Mouse (Mus musculus) embryonic fibroblast, embryonic 13.5 days (primary cell): Measurements from ENCODE around the gene Ifna11. TPM values are rescaled to one million over a fixed set of nuclear protein-coding genes. Genes with fewer than 3 reads are reported as not detected.
"Not testable (repeated sequence)": the region's sequence is repeated elsewhere in the genome, so short reads cannot be mapped to it uniquely, and the experiment has no call there.

Experiments
- H3K27ac ChIP-seq: 2 replicates; pipeline ENCODE4 v1.5.1; 2012; ENCODE audit warnings: low read length, control low read depth, inconsistent platforms; ENCODE audit not compliant: insufficient read depth
- H3K4me1 ChIP-seq: 2 replicates; pipeline ENCODE4 v1.6.1; 2011; ENCODE audit warnings: low read length; ENCODE audit not compliant: control insufficient read depth, insufficient read depth
- H3K4me3 ChIP-seq: 2 replicates; pipeline ENCODE4 v1.5.1; 2011; ENCODE audit warnings: mild to moderate bottlenecking, control low read depth, low read length; ENCODE audit not compliant: insufficient read depth
- CTCF ChIP-seq: IDR thresholded peaks from 2 replicates; pipeline ENCODE4 v1.5.1; 2011; ENCODE audit warnings: mild to moderate bottlenecking, control low read depth, low read length, moderate library complexity, borderline replicate concordance; ENCODE audit not compliant: insufficient read depth
- POLR2A ChIP-seq: IDR thresholded peaks from 2 replicates; pipeline ENCODE4 v1.6.1; 2011; ENCODE audit warnings: low read depth, mild to moderate bottlenecking, control low read depth, low read length, moderate library complexity
- polyA plus RNA-seq: library from polyadenylated mRNA; stranded (reverse); fragments of >200 nt; gene quantifications from 2 replicates; pipeline ENCODE4 v1.2.4, GENCODE M21; 2011; ENCODE audit warnings: low read depth; ENCODE audit not compliant: missing spikeins, insufficient read length

The Ifna11 gene
- polyA plus RNA-seq, 1 experiment, result not detected

GRCm38 (mm10) chr4:88805761-88806160, 14.0 kb upstream of the Ifna11 start:
- not testable (repeated sequence) for H3K4me1 ChIP-seq, H3K27ac ChIP-seq, H3K4me3 ChIP-seq

DNA sequence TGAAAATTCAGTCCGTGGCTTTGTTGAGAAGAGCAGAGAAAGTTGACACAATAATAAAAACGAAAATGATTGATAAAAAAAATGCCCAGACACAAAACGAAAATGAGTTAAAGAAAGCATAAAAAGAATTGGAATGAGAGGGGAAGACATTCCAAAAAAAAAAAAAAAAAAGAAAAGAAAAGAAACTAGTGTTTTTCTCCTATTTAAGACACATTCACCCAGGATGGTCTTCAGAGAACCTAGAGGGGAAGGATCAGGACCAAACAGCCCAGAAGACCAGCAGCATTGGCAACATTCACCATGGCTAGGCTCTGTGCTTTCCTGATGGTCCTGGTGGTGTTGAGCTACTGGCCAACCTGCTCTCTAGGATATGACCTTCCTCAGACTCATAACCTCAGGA, 3.8 kb upstream of the Ifna11 start, which contains the start of gene Ifna7:
Gene Ifna7, plus strand, starts transcription at position 301 of the 400 bp plus-strand sequence.
- Histone ChIP-seq H3K4me3 (no peak within 1 kb of the TSS), H3K4me1 (no peaks in the 10 kb centered on the region), H3K27ac (no peak within 1 kb of the TSS)
- TF ChIP-seq CTCF (no peak), POLR2A (no peak)

GRCm38 (mm10) chr4:88822995-88823394, 3.2 kb downstream of the Ifna11 start:
- H3K27ac ChIP-seq, result no peak overlapping the region
- H3K4me1 ChIP-seq, result no peaks in the 10 kb centered on the region
- H3K4me3 ChIP-seq, result no peak overlapping the region
- no peak for TF ChIP-seq POLR2A
- no peak for TF ChIP-seq CTCF

GRCm38 (mm10) chr4:88827116-88827515, 7.4 kb downstream of the Ifna11 start, which contains the start of gene Ifna6:
TSS of gene Ifna6 (plus strand) at chr4:88827416.
- H3K4me3 ChIP-seq, H3K27ac ChIP-seq, H3K4me1 ChIP-seq: not testable (repeated sequence)

DNA sequence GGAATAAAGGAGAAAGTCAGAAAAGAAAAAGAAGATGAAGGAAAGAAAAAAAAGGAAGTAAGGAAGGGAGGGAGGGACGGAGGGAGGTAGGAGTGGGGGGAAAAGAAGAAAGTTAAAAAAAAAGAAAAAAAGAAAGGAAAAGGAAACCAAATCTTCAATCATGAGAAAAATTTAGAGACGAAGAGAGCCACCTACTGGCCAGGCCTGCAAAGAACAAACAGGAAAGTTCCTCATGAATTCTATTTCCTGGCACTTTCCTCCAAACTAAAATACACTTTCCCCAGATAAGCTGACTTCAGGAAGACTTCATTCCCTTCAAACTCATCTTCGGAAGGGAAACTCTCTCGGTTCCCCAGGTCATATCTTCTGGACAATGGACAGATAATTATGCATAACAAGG, 10.8 kb downstream of the Ifna11 start:
- H3K4me1 ChIP-seq, result no peaks in the 10 kb centered on the region
- no peak overlapping the region for H3K27ac ChIP-seq
- no peak overlapping the region for H3K4me3 ChIP-seq
- TF ChIP-seq CTCF (no peak), POLR2A (no peak)

GRCm38 (mm10) chr4:88835225-88835624, 15.5 kb downstream of the Ifna11 start, which contains the start of gene Ifna5:
TSS of gene Ifna5 (plus strand) at chr4:88835525.
- H3K27ac ChIP-seq, H3K4me1 ChIP-seq, H3K4me3 ChIP-seq: not testable (repeated sequence)

DNA sequence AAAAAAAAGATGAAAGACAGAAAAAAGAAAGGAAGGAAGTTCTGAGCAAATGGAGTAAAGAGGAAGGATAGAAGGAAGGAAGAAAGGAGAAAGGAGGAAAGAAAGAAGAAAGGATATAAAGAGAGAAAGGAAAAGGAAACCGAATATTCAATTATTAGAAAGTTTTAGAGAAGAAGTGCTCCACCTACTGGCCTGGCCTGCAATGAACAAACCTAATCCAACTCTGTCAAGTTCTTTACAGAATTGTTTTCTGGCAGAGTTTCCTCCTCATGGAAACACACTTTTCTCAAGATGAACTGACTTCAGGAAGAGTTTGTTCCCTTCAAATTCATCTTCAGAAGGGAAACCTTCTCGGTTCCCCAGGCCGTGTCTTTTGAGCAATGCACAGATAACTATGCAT, 19.1 kb downstream of the Ifna11 start:
- TF ChIP-seq CTCF (no peak), POLR2A (no peak)
- Histone ChIP-seq H3K4me3 (no peak overlapping the region), H3K4me1 (no peaks in the 10 kb centered on the region), H3K27ac (no peak overlapping the region)

- Histone ChIP-seq H3K4me1 (no peaks in the 10 kb centered on the region), H3K27ac (no peak overlapping the region), H3K4me3 (no peak overlapping the region)
- no peak for TF ChIP-seq POLR2A
- TF ChIP-seq CTCF, result no peak
These were observed 20.3 kb downstream of the Ifna11 start for GRCm38 (mm10) chr4:88840058-88840457.

DNA sequence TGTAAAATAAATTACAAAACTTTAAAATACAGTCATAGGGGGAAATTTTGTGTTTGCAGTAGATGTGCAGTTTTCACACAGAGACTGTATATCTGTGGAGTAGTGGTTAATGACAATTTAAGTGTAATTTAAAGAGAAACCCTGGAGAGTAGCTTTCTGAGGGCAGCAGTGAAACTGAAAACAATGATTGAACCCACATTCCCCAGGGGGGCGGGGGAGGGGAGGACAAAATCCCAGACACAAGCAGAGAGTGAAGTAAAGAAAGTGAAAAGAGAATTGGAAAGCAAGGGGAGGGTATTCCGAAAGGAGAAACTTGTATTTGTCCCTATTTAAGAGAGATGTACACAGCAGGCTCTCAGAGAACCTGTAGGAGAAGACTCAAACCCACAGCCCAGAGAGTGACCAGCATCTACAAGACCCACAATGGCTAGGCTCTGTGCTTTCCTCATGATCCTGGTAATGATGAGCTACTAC, 21.7 kb downstream of the Ifna11 start, which contains the start of gene Ifna4:
Gene Ifna4, plus strand, starts transcription at position 424 of the 474 bp plus-strand sequence.
- no peaks in the 10 kb centered on the region for H3K4me1 ChIP-seq
- no peak within 1 kb of the TSS for H3K27ac ChIP-seq
- TF ChIP-seq CTCF, result no peak
- no peak for TF ChIP-seq POLR2A
- no peak within 1 kb of the TSS for H3K4me3 ChIP-seq

DNA sequence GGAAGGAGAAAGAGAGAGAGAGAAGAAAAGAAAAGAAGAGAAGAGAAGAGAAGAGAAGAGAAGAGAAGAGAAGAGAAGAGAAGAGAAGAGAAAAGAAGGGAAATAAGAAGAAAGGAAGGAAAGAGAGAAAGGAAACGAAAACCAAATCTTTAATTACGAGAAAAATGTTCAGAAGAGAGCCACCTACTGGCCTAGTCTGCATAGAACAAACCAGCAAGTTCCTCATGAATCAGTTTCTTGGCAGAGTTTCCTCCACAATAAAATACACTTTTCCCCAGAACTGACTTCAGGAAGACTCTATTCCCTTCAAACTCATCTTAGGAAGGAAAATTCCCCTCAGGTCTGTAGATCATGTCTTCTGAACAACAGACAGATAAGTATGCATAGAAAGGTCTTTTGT, 25.6 kb downstream of the Ifna11 start:
- Histone ChIP-seq H3K27ac (no peak overlapping the region), H3K4me3 (no peak overlapping the region), H3K4me1 (no peaks in the 10 kb centered on the region)
- no peak for TF ChIP-seq CTCF
- no peak for TF ChIP-seq POLR2A

DNA sequence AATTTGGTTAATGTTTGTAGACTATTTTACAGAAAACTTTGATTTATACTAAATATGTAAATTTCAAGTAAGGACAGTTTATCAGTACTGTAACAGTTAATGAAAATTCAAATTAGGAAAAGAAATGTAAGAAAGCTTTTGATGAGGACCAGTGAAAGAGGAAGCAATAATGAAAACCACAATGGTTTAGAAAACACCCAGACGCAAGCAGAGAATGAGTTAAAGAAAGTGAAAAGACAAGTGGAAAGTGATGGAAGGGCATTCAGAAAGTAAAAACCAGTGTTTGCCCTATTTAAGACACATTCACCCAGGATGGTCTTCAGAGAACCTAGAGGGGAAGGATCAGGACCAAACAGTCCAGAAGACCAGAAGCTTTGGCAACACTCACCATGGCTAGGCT, 29.9 kb downstream of the Ifna11 start, which contains the start of gene Ifna1:
Gene Ifna1, plus strand, starts transcription at position 390 of the 400 bp plus-strand sequence.
- H3K27ac ChIP-seq, result no peak within 1 kb of the TSS
- TF ChIP-seq CTCF, result no peak
- no peaks in the 10 kb centered on the region for H3K4me1 ChIP-seq
- no peak within 1 kb of the TSS for H3K4me3 ChIP-seq
